Mouse (Mus musculus): ENCODE measurements around the gene Ier5.

DNA sequence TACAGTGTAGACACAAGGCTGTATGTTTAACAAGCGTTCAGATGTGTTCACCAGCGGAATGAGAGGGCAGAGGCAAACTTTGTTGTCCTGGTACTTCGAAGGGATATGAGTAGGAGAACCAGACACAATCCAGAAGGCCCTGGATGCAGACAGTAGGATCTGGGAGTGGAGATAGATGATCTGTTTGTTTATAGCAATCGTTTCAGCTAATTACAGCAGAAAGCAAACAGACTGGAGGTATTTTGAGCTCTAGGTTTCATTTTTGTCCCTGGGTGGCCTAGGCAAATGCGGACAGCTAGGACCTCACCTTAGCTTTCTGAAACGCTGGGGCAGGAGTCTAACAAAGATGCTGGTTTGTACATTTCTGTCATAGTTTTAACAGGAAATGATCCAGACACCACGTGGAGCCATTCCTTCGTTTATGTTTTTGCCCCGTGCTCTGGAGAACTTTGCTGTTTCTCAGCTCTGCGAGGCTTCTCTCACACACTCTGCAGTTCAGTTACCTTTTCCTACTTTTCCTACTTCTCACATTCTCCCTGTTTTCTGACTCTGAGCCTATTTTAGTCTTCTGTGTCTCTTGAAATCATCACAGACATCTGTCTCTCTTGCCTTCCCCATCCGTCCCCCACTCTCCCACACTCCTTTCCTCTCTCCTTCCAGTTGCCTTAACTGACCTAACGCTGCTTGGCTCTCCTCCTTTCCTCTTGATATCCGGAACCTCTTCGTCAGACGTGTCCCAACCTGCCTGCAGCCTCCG is 10.4 kb downstream of the Ier5 start:
- TF ChIP-seq CTCF (IDR thresholded peaks at IDR 0.05; ENCODE audit: insufficient read depth, low read depth, low read length) (no peak), POLR2A (IDR thresholded peaks at IDR 0.05; ENCODE audit: insufficient read depth, low read depth, low read length) (no peak)
